Mouse (Mus musculus): Measurements from ENCODE around the gene Nup35. TPM values are rescaled to one million over a fixed set of nuclear protein-coding genes. Genes with fewer than 3 reads are reported as not detected.
A peak's percentile ranks its signal among the peaks of the same experiment; 100 is the strongest.

Gene Nup35
- polyA plus RNA-seq, 1 experiment from 2014 or later: 55.4 TPM

DNA sequence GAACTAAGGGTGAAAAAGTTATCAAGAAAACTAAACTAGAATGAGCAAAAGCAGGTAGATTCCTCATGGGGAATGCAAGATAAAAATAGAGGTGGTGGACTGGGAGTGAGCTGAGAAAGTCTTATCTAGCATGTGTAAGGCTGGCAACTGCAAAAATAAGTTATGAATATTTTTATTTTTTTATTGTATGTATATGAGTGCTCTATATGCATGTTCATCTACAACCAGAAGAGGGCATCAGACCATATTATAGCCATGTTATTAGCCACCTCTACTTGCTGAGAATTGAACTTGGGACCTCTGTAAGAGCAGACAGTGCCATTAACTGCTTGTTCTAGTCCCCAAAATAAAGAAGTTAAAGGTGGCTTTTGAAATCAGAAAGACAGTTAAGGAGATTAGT is 44.4 kb downstream of the Nup35 start:
- H3K4me3 ChIP-seq: no peak overlapping the region
- no peaks in the 10 kb centered on the region for H3K27me3 ChIP-seq (replicated peaks)
- no peak for ATAC-seq (ENCODE audit: low FRiP score, low read depth)
- no peaks in the 10 kb centered on the region for H3K4me1 ChIP-seq
- H3K9ac ChIP-seq: no peak overlapping the region
- no peak overlapping the region for H3K27ac ChIP-seq
- no peaks in the 10 kb centered on the region for H3K9me3 ChIP-seq
- no peak overlapping the region for H3K4me2 ChIP-seq (replicated peaks)
- peaks cover 10% of the 10 kb centered on the region for H3K36me3 ChIP-seq

DNA sequence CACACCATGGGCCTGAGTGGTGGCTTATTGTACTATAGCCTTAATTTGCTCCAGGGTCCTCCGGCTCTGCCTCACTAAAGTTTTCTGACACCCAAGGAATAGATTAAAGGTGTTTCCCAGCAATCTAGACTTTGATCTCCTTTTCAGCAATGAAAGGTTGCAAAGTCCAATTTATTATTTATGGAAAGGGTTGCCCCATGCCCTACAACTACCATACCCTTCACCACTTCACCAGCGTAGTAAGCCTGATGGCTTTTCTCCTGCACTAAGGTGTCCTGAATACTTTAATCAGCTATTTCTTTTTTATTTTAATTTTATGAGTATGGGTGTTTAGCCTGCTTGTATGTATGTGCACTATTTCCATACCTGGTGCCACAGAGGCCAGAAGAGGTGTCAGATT is 45.6 kb downstream of the Nup35 start:
- H3K4me2 ChIP-seq (replicated peaks): no peak overlapping the region
- peaks cover 10% of the 10 kb centered on the region for H3K36me3 ChIP-seq
- no peak overlapping the region for H3K27ac ChIP-seq
- no peaks in the 10 kb centered on the region for H3K4me1 ChIP-seq
- H3K9ac ChIP-seq: no peak overlapping the region
- no peak for ATAC-seq (ENCODE audit: low FRiP score, low read depth)
- no peaks in the 10 kb centered on the region for H3K27me3 ChIP-seq (replicated peaks)
- H3K4me3 ChIP-seq: no peak overlapping the region
- 97% methylated on average over 2 of the region's 2 CpGs for WGBS
- no peaks in the 10 kb centered on the region for H3K9me3 ChIP-seq

DNA sequence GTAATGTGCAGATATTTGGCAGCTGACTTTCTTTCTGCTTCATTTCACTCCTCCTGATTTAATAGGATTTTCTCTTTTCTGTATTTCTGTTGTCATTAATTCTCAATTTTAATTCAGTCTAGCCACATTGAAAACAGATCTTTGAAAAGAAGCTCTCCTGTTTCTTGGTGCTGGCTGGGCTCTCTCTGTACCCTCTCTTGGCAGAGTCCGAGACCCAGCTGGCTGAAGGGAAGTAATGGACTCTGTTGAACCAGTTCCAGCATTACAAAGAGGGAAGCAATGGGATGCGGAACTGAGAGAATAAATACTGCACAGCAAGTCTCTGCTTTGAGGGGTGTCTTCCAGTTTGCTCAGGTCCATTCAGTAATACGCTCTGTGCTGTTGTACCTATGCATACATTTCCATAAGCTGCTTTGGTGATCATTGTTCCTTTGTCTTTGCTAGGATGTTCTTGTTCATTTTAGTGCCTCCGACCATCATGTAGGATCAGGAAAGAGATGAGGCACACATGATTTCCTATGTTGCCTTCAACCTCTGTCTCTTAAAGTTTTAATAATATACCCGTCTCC is 50.4 kb downstream of the Nup35 start:
- no peaks in the 10 kb centered on the region for H3K9me3 ChIP-seq
- no peaks in the 10 kb centered on the region for H3K4me1 ChIP-seq
- H3K4me3 ChIP-seq: no peak overlapping the region
- H3K27ac ChIP-seq: no peak overlapping the region
- no peak overlapping the region for H3K4me2 ChIP-seq (replicated peaks)
- H3K27me3 ChIP-seq (replicated peaks): no peaks in the 10 kb centered on the region
- H3K9ac ChIP-seq: no peak overlapping the region
- WGBS: 88% methylated on average over 5 of the region's 5 CpGs
- ATAC-seq (ENCODE audit: low FRiP score, low read depth): no peak
- peaks cover 9% of the 10 kb centered on the region for H3K36me3 ChIP-seq

DNA sequence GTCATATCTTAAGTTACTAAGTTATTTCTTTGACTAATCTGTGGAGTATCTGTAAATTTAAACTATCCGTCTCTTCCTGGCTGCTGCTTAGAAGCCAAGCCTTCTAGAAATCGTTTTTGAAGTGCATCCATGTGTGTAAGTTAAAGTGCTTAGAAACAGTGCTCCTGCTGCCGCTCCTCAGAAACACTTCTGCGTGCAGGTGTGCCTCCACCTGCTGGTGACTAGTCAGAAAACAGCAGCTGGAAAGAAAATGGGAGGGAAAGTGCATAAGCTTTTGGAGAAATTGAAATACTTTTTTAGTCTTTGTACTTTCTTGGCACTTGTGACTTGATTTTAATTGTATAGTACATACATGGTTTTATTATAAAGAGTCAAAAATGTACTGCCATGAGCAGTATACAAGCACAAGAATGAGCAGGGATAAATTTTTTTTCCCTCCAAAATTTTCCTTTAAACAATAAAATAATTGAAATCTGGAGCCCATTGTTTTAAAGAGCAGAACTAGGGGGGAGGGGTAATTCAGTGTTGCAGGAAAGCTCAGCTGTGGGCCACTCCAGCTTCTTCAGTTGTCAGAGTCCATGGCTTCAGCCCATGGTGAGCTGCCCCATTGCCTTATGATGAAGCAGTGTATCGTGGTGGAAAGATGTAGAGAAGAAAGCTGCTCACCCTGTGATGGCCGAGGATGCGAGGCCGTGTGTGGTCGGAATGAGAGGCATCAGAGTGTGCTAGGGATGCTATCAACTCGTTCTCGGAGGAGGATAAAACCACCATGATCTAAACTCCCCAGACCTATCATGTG is 53.0 kb downstream of the Nup35 start:
- peaks cover 9% of the 10 kb centered on the region for H3K36me3 ChIP-seq
- H3K4me1 ChIP-seq: no peaks in the 10 kb centered on the region
- 80% methylated on average over 11 of the region's 11 CpGs for WGBS
- ATAC-seq (ENCODE audit: low FRiP score, low read depth): 0 out of 2 replicates have a peak, but pooled peaks have one; percentile 13
- no peaks in the 10 kb centered on the region for H3K27me3 ChIP-seq (replicated peaks)
- no peak overlapping the region for H3K4me3 ChIP-seq
- H3K4me2 ChIP-seq (replicated peaks): no peak overlapping the region
- no peak overlapping the region for H3K27ac ChIP-seq
- H3K9me3 ChIP-seq: no peaks in the 10 kb centered on the region
- H3K9ac ChIP-seq: no peak overlapping the region

DNA sequence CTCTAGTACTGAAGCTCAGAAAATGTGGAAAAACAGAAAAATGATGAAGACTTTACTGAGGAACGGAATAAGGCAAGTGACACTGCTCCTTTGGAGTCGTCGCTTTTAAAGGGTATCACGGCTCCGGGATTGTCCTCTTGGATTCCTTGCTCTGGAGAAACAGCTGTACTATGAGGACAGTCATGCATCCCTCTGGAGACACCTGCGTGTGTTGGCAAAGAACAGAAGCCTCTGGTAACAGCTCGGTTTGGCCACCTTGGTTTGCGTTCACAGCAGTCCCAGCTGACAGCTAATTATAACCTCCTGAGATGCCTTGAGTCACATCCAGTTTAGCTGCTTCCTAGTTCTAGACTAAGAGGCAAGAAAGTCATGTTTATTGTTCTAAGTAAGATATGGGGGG is 61.8 kb downstream of the Nup35 start:
- Histone ChIP-seq H3K9me3 (no peaks in the 10 kb centered on the region), H3K27ac (no peak overlapping the region), H3K36me3 (no peaks in the 10 kb centered on the region), H3K4me2 (replicated peaks) (no peak overlapping the region), H3K4me1 (no peaks in the 10 kb centered on the region), H3K27me3 (replicated peaks) (no peaks in the 10 kb centered on the region), H3K4me3 (no peak overlapping the region), H3K9ac (no peak overlapping the region)
- no peak for ATAC-seq (ENCODE audit: low FRiP score, low read depth)
- WGBS: 89% methylated on average over 8 of the region's 8 CpGs

DNA sequence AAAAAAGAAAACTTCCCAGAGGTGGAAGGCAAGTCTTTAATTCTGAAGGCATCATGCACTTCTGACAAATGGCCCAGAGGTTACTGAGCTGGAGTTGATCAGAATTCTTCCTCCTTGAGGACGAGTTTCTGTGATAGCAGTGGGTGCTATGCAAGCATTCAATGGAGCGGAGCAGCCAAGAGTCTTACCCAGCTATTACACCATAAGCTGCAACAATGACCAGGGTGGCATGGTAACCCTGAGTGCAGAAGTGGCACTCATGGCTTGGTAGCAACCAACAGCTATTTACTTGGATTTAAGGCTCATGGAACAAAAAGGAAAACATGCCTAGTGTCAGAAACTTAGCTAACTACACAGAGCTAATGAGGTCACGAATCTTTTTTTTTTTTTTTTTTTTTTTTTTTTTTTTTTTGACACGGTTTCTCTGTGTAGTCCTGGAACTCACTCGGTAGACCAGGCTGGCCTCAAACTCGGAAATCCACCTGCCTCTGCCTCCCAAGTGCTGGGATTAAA is 66.7 kb downstream of the Nup35 start:
- Histone ChIP-seq H3K27ac (no peak overlapping the region), H3K4me1 (no peaks in the 10 kb centered on the region), H3K4me3 (no peak overlapping the region), H3K9ac (no peak overlapping the region), H3K36me3 (no peaks in the 10 kb centered on the region), H3K27me3 (replicated peaks) (no peaks in the 10 kb centered on the region), H3K9me3 (no peaks in the 10 kb centered on the region), H3K4me2 (replicated peaks) (no peak overlapping the region)
- ATAC-seq (ENCODE audit: low FRiP score, low read depth): no peak
- WGBS: 76% methylated on average over 6 of the region's 6 CpGs

DNA sequence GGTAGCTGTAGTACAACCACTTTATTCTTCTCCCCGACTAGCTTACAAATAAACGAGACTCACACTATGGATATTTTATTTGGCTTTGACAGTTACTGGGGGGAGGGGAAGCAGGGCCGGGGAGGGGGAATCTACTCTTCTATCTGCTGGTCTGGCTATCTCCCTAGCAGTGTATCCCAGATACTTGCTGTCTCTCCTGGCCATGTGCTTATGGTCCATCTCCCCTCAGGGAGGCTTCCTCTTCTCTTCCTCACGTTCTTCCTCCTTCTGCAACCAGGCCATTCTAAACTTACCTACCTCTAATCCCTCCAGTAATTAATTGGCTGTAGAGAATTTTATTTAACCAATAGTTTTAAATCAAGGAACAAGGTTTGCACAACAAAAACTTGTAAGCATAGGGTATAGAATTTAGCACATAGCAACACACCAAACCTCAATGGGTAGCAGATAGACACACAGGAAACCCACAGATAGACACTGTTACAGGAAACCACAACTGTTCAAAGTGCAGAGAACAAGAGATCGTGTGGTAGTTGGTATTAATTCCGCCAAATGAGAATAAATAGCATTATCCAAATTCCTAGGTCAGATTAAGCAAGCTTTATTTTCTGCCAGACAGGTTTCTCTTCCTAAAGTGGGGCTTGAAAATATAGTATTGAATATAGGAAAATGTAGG is 67.5 kb downstream of the Nup35 start:
- Histone ChIP-seq H3K27ac (no peak overlapping the region), H3K9ac (no peak overlapping the region), H3K9me3 (no peaks in the 10 kb centered on the region), H3K27me3 (replicated peaks) (no peaks in the 10 kb centered on the region), H3K4me2 (replicated peaks) (no peak overlapping the region), H3K4me3 (no peak overlapping the region), H3K4me1 (no peaks in the 10 kb centered on the region), H3K36me3 (no peaks in the 10 kb centered on the region)
- no peak for ATAC-seq (ENCODE audit: low FRiP score, low read depth)
- WGBS: 92% methylated on average over 6 of the region's 6 CpGs

DNA sequence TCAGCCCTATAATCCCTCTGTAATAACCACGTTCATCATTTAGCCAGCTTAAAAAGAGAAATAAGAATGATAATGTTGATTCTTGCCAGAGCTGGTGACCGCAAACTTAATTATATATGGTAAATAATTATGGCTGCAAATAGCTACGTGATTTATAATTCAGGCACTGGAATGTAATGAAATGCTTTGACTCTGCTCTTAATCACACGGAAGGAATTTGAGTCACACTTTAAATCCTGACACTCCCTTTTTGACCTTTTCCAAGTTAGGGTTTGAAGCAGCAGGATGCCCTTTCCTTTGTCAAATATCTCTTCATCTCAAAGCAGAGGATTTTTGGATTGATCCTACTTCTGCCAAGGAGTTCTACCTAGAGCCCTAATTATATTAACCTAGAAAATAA is 71.2 kb downstream of the Nup35 start:
- Histone ChIP-seq H3K27me3 (replicated peaks) (no peaks in the 10 kb centered on the region), H3K4me3 (no peak overlapping the region), H3K4me2 (replicated peaks) (no peak overlapping the region), H3K27ac (no peak overlapping the region), H3K9me3 (no peaks in the 10 kb centered on the region), H3K36me3 (no peaks in the 10 kb centered on the region), H3K9ac (no peak overlapping the region), H3K4me1 (no peaks in the 10 kb centered on the region)
- 73% methylated on average over 4 of the region's 4 CpGs for WGBS
- no peak for ATAC-seq (ENCODE audit: low FRiP score, low read depth)

DNA sequence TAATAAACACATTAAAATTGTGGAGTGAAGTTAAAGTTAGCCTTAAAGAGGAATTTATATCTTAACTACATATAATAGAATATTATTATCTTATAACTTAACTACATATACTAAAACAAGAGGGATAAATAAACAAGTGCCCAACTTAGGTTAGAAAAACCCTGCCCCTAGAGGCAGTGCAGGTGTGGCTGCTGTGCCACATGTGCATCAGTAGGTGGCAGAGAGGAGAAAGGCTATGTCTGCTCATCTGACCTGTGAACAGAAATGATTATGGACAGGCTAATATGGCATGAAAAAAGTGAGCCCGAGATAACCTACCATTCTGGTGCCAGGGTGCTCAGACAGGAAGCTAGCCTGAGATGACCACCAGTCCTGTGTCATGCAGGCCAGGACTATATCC is 90.4 kb downstream of the Nup35 start:
- no peak overlapping the region for H3K4me3 ChIP-seq
- H3K27ac ChIP-seq: no peak overlapping the region
- no peaks in the 10 kb centered on the region for H3K36me3 ChIP-seq
- H3K4me2 ChIP-seq (replicated peaks): no peak overlapping the region
- no peaks in the 10 kb centered on the region for H3K9me3 ChIP-seq
- H3K9ac ChIP-seq: no peak overlapping the region
- H3K27me3 ChIP-seq (replicated peaks): no peaks in the 10 kb centered on the region
- ATAC-seq (ENCODE audit: low FRiP score, low read depth): no peak
- no peaks in the 10 kb centered on the region for H3K4me1 ChIP-seq
- 85% methylated on average over 1 of the region's 1 CpGs for WGBS

MicroRNAs encoded within 50 kb of the gene (microRNA counts, 519-probe panel; counts per million panel counts)
- microRNA mmu-miR-684: 342 counts per million, percentile 67 among the panel's probes with 10 or more counts

Small RNA genes lying within 50 kb of the gene (microRNA-seq; reads per million reads assigned to microRNA genes)
- not detected for gene Mir684-1

Other genes starting within 250 kb of the Nup35 start
- 39.4 and 43.9 TPM in 2 replicates for gene Frzb, start 169.6 kb upstream of the Nup35 start, polyA plus RNA-seq (2016; fragmentation: Nextera tagmentation; extraction: Ambion mirVana)
- gene Nckap1, start 35.9 kb upstream of the Nup35 start, polyA plus RNA-seq (2016; fragmentation: Nextera tagmentation; extraction: Ambion mirVana): 103 and 119 TPM in 2 replicates
- 16.8 and 17.3 TPM in 2 replicates for gene Dusp19, start 191 bp upstream of the Nup35 start, polyA plus RNA-seq (2016; fragmentation: Nextera tagmentation; extraction: Ambion mirVana)

All from neural tube, embryonic 12.5 days (tissue).